Mouse (Mus musculus) colon, adult 2 months (tissue): ENCODE results near the gene Lbhd1. TPM values are rescaled to one million over a fixed set of nuclear protein-coding genes. Genes with fewer than 3 reads are reported as not detected.

Experiments
- polyA plus RNA-seq: library from polyadenylated mRNA; depleted of rRNA; stranded (reverse); fragments of >200 nt; gene quantifications from 2 replicates; pipeline ENCODE4 v1.2.3, GENCODE M21; 2012; rRNA removed

The Lbhd1 gene
- polyA plus RNA-seq, result 0.76 and 1.1 TPM in 2 replicates

DNA sequence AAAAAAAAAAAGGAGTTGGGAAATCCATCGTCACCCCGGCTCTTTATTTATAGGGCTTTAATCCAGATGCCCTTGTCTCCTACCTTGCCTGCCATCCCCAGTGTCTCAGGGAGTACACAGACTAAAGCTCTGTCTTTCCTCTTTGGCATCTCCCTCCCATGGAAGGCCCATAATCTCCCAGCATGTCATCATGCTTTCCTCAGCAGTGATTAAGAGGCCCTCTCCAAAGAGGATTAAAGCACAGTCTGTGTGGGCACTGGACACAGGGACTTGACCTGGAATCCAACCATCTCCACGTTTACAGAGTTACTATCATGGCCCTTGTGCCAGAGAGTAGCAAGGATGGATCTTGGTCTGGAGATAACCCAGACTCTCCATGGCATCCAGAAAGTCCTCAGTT is at the start of gene Lbhd1, which contains the start of gene Gm49403:
TSS of gene Lbhd1 (plus strand) at position 117 of the 400 bp plus-strand sequence.
TSS of gene Gm49403 (plus strand) at position 315 of the 400 bp plus-strand sequence.

DNA sequence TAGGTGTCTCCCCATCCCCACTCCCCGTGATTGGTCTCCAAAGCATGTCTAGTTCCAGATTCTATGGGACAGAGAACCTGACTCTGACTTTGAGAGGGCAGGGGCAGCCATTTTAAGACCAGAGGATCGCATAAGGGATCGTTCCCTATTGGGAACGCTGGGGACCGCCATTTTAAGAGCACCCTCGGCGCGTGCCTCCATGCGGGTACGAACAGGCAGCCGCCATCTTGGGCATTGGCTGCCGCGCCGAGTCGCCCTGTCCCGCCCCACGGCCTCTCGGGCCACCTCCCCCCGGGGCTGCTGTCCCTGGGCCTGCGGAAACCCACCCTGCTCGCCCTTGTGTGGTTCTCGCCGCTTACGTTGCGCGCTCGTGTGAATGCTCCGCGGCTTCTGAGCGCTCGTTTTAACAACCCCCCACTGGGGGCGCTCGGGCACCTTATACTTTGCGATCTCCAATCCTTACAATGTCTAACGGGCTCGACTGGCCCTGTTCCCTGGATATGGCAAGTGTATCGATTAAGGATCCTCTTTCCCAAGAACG is 46.2 kb upstream of the Lbhd1 start, which contains the start of gene Bscl2:
TSS of gene Bscl2 (plus strand) at position 217 of the 541 bp plus-strand sequence.

DNA sequence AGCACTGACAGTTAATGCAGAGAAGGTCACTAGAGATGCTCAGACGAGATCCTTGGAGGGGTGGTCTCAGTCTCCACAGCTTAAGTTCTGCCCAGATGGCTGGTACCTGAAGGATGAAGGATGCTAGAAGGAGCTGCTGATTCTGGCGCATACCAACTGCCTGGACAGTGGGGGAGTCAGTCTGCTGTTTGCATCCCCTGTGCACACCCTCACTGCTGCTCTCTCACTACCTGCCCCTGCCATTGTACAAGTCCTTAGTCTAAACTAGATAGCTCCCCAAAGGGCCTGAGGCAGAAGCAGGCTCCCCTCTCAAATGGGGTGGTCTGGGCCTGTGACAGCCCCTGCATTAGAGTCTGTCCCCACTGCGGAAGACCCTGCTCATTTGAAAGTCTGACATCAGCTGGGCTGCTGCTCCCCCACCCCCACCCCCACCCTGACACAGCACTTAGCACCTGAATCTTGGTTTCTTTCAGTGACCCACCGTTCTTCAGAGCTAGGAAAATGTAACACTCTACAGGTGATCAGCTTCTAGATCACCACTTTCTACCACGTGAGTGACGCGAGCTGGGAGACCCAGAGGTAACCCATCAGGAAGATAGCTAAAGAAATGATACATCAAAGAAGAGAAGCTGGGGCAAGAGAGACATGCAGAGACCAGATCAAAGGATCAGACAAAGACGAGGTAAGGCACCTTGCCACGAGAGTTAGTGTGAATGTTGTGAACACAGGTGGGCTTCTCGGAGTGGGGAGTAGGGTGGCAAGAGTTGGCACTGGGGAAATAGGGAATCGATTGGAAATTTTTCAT is 44.2 kb upstream of the Lbhd1 start, which contains the start of gene Gng3:
TSS of gene Gng3 (minus strand) at position 92 of the 805 bp plus-strand sequence.

DNA sequence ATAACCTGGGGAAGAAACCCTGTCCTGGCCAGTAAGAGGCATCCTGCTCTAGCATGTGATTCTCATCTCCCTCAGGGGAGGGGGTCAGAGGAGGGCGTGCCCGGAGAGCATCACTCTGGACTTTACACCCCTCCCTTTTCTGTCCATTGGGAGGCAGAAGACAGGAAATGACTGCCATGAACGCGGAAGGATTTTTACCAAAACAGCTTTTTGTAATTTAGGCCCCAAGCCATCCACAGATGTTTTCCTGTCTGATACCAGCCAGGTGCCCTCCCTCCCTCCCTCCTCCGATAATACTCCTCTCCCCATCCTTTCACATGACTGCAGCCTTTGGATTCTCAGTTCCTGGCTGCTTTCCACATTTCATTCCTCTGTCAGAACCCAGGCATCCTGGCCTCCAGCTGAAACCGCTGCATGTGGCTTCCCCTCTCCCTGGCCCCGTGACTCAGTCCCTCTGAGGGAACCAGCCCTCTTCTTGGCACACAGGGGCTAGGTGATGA is 33.1 kb upstream of the Lbhd1 start, which contains the start of gene Lrrn4cl:
TSS of gene Lrrn4cl (plus strand) at position 367 of the 500 bp plus-strand sequence.

DNA sequence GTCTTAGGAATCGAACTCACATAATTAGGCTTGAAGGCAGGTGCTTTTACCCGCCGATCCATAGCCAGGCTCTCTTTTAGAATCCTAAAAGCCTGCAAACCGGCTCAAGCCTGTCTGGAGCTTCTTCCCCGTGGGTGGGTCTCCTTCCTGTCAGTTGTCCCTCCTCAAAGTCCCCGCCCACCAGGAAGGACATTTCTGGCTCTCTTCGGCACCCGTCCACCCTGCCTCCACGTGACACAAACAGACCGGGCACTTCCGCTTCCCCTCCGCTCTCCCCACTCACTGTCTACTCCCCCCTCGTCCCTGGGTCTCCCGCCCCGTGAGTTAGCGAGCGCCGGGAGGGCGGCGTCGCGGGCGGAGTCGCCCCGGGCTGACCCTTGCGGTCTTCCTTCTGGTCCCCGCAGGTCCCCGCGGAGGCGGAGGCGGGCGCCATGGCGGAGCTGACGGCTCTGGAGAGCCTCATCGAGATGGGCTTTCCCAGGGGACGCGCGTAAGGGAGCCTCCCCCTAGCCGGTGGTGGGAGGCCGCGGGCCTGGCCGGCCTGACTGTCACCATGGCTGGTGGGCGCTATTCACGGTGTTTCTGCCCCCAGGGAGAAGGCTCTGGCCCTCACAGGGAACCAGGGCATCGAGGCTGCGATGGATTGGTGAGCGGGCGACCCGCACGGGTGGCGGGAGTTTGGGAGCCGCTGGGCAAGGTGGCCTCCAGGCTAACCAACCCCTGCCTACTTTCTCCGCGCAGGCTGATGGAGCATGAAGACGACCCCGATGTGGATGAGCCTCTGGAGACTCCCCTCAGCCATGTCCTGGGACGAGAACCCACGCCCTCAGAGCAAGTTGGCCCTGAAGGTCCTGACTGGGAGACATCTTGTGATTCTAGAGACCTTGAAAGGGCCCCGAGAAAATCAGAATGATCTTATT is 12.0 kb upstream of the Lbhd1 start, which contains the start of gene Ubxn1:
TSS of gene Ubxn1 (plus strand) at position 230 of the 920 bp plus-strand sequence.

DNA sequence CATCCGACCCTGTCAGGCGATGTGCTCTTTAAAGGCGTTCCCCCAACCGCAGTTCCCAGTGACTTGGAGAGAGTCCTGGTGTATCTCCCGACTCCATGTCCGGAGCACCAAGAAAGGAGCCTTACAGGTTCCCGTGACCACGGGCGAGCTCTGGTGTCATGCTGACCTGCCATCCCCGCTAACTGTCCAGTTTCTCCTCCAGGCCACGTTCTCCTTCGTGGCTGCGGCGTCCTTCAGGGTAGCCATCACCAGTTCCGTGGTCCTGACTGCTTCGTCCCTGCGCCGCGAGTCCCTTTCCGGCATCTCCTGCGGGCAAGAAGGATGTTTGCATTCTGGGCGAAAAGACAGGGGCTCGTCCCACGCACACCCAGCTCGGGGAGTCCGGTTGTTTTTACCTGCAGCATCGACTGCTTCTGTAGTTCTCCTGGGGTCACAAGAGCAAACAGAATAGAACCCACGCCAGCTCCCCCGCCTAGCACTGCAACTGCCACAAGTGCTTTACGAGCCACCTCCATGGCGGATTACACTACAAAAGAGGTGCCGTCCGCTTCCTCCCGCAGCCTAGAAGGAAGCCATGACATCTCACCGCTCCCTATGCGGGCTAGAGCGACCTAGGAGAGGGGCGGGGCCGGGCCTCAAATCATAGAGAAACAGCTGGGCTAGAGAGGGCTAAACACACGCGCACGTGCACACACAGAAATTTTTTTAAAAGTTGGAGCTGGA is 3.1 kb upstream of the Lbhd1 start, which contains the start of gene Uqcc3:
TSS of gene Uqcc3 (minus strand) at position 613 of the 723 bp plus-strand sequence.

DNA sequence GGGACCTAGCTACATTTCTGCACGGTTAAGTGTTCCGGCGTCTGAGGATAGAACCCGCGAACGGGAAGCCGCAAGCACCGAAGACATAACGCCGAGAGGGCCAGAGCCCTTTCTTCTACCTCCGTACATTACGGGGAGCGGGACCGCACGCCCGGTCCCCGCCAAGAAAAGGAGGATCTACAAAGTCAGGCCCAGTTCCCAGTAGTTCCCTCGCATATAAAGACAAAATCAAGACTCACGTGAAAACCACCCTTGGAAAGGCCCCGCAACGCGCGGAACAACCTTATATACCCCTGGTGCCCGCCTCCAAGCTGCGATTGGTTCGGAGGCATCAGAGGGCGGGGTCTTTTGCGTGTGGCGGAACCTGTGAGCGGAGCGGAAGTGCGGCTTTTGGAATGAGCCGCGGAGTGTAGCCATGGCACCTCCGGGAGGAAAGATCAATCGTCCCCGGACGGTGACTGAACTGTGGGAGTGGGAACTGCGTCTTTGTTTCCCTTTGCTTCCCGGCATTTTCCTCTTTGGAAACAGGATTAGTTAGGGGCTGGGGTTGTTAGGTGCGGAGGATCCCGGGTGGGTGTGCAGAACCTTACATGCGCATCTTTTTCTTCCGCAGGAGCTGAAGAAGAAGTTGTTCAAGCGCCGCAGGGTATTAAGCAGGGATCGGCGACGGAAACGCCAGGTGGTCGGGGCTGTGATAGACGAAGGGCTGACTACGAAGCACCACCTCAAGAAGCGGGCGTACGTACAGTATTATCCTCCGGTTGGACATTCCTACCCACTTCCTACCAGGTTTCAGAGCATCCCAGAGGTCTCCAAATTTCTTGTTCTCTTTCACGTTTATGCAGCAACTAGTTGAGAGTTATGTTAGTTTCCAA is 5.2 kb downstream of the Lbhd1 start, which contains the start of the genes 1810009A15Rik and Gm49416:
TSS of gene 1810009A15Rik (plus strand) at position 343 of the 875 bp plus-strand sequence.
TSS of gene Gm49416 (plus strand) at position 416 of the 875 bp plus-strand sequence.

DNA sequence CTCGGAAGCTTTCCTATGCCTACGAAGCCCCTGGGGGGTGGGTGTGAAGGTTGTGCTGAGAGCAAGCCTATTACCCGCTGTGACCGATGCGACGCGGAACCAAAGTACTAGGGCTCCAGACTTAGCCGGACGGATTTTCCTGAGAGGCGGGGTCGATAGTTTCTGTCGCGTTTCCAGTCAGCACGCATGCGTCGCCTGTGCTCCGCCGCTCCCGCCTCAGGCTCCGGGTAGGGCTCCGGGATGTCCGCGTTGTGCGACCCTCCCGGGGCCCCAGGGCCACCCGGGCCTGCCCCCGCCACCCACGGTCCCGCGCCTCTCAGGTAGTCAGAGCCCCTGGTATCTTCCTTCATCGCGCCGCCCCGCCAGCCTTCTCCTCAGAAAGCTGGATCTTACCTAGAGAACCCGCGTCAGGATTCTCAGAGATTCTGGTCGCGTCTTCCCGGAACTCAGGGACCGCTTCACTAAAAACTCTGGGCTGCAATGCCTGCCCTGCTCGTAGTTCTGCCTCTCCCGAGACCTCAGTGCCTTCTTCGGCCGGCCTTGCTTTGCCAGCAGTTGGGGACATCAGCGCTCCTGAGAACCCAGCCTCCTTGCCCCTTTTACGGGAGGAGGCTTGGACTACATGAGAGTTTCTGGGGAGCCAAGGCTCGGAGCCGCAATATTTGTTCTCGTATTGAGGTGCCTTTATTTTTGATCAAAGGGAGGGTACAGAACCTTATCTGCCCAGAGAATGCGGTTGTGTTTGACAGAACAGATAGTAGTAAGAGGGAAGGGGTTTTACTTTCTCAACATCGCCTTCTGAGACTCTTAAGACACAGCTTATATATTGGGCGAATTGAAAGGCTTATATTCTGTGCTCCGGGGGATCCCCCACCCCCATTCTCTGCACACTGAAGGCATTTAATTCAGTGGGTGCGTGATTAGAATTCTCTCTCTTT is 9.6 kb downstream of the Lbhd1 start, which contains the start of gene Ints5:
TSS of gene Ints5 (plus strand) at position 177 of the 938 bp plus-strand sequence.

DNA sequence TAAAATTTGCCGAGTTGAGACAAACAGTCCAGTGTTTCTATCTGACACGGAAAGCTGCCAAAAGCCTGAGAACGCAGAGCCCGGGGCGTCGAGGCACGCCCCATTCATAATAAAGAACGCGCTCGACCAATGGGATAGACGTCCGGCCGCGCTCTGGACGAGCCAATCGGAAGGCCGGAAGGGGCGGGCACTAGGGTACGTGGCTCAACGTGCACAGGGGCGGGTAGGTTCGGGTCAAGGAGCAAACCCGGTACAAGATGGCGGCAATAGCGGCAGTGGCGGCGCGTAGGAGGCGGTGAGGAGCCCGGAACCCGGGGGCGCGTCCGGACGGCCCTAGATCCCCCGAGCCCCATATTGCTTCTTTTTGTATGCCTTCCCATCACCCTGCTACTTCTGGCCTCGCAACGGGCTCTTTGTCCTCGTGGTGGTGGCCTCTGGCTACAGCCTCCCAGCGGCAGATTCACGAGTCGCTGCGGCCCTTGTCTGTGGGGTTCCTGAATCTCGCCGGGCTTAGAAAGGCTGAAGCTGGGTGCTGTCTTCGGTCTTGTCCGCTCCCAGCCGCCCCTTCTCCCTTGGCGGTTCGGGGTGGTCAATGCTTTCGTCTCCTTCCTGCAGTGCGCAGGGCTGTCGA is 14.4 kb downstream of the Lbhd1 start, which contains the start of gene Ganab:
TSS of gene Ganab (plus strand) at position 207 of the 631 bp plus-strand sequence.

DNA sequence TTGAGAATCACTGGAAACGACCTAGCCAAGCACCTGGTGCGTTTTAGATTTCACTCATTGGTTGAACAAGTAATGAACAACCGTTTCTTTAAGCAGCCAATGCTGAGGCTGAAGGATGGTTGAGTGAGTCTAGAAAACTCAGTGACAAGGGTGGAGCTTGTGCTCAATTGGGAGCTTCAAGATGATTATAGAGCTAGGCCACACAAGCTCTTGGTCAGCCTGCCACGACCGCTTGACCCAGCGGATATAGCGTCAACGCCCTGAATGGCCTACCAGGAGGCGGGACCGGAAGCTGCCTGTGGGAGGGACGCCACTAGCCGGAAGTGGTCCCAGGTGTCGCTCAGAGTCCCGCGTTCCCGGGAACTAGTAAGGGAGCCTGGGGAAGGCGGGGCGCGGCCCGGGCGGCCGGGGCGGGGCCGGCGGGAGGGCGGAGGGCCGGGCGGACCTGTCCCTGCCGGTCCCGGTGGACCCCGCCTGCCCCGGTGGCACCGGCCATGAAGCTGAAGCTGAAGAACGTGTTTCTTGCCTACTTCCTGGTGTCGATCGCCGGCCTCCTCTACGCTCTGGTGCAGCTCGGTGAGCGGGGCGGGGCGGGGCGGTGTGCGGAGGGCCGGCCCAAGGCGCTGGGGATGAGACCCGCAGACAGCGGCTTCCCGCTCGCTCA is 36.7 kb downstream of the Lbhd1 start, which contains the start of gene B3gat3:
TSS of gene B3gat3 (plus strand) at position 302 of the 664 bp plus-strand sequence.

DNA sequence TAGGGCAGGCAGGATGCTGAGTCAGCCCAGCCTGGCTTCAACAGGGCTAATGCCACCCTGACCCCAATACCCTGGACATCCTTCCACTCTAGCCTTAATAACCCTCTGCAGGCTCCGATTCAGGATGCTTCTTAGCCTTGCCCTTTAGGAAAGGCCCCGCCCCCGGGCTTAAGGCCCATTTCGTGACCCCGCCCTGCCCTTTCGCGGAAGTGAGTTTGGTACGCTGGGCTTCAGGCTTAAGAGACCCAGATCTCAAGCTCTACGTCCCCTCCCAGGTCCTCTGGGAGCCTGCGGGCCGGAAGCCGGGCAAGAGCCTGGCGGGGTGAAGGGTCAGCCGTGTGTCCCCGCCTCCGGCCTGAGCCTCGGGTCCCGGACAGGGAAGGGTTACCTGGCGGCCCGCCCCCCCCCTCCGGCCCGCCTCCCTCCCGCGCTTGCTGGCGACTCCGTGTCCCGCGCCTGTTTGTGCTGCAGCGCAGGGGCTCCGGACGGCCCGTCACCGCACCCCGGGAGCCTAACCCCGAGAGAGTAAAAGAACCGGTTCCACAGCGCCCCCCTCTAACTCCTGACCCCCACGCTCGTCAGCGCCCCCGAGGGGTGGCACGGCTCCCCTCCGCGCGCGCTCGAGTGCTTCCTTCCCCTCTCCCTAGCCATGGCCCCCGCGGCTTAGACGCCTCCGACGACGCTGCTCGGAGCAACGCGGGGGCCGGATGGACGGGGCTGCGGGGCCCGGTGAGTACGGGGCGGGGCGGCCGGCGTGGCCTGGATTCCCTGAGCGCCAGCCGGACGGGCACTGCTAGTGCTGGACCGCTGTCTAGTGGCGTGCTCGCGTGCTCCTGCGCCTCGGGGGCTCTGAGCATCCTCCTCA is 45.9 kb downstream of the Lbhd1 start, which contains the start of the genes Rom1 and Eml3:
TSS of gene Rom1 (minus strand) at position 133 of the 865 bp plus-strand sequence.
TSS of gene Eml3 (plus strand) at position 329 of the 865 bp plus-strand sequence.

DNA sequence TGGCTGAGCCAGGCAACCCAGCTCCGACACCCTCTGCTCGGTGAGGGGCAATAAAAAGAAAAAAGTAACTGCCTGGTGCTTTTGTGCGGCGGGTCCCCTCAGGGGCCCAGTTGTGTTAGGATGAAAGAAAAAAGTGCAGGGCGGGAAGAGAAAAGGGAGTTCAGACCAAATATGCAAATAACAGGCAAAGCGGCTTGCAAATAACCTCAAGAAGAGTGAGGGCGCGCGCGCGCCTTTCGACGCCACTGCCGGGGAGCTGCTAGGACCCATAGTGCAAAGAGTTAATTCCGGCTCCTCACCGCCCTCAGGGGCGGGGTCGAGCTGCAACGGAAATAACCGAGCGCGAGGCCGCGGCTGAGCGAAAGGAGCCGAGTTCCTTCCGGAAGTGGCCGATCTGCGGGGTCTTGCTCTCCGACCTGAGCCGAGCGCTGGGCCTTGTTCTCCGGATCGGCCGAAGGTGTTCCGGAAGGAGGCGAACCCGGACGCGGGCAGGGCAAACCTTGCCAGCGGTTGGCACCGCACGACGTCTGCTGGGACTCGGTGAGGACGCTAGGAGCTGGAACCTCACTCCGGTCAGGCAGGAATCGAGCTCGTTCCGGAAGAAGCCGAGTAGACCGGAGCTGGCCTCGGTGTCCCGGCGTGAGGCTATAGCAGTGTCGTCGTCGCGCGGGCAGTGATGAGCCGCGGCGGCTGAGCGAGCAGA is 58.1 kb downstream of the Lbhd1 start, which contains the start of gene Mta2:
TSS of gene Mta2 (plus strand) at position 361 of the 703 bp plus-strand sequence.

